Mouse (Mus musculus): ENCODE results near the gene Igsf9. TPM values are rescaled to one million over a fixed set of nuclear protein-coding genes. Genes with fewer than 3 reads are reported as not detected.

Gene Igsf9
- total and polyA plus RNA-seq, 3 experiments: 2.7 to 6.5 (median 6.0) TPM

DNA sequence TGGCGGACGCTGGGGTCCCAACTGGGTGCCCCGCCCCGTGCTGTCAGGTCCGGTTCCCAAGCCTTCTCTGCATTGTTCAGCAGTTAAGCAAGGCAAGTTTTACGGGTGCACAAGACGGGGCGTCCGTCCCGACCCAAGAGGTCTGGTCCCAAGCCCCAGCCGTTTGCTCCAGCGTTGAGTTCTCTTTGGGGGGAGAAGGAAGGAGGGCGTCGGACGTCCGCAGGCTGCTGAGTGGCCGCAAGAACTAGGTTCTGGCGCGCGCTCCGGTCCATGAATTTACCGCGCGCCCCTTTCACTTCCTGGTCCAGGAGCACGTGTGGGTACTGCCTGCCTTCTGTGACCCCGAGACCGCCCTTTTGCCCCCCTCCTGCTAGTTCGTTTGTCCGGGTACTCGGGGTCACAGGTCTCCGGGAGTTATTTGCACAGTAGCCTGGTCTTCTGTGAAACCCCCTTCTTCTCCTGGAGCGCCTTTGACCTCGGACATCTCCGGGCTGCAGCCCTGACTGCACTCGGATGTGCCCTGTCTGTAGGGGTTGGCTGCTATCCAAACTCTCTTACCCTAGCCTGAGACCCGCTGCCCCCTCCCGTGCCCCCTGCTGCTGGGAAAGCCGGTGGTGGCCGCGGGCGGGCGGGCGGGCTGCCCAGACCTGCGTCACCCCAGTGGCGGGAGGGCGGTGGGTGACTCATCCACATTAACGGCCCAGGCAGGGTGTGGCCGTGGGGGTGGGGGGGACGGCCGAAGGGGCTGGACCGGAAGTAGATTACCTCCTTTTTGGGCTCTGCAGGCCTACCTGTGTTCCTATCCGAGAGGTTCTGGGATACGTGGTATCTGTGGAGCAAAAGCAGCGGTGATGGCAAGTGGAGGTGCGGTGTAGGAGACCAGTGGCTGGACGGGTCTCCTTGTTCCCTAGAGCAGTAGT lies 19.1 kb downstream of the Igsf9 start:
- TF ChIP-seq ZC3H11A (IDR thresholded peaks at IDR 0.05; ENCODE audit: low read depth, low read length): no peak
- TF ChIP-seq ETS1 (conservative IDR thresholded peaks at IDR 0.05; ENCODE audit: low read depth, low read length): no peak; the same call in 1 of the 2 replicates
- TF ChIP-seq USF1 (IDR thresholded peaks at IDR 0.05; ENCODE audit: low read depth, low read length): no peak
- TF ChIP-seq SMC3 (IDR thresholded peaks at IDR 0.05; ENCODE audit: low read depth, low read length): 0 out of 2 replicates have a peak, but pooled peaks have one; percentile 1
- TF ChIP-seq CTCF (conservative IDR thresholded peaks at IDR 0.05 in 1 of 2, IDR thresholded peaks at IDR 0.05 in 1 of 2; ENCODE audit: low read depth in 2 of 2, low read length in 2 of 2): no peak
- TF ChIP-seq CHD2 (IDR thresholded peaks at IDR 0.05; ENCODE audit: low read length): peak; percentile 21; the same call in 1 of the 2 replicates
- no peak for TF ChIP-seq EP300 (IDR thresholded peaks at IDR 0.05; ENCODE audit: low read length)
- no peak for TF ChIP-seq MAFK (IDR thresholded peaks at IDR 0.05; ENCODE audit: insufficient replicate concordance, low read length)
- TF ChIP-seq MAX (IDR thresholded peaks at IDR 0.05; ENCODE audit: low read length): peak; percentile 88
- peak; percentile 67 for TF ChIP-seq BHLHE40 (IDR thresholded peaks at IDR 0.05; ENCODE audit: low read depth, low read length)
- no peak for TF ChIP-seq GABPA (IDR thresholded peaks at IDR 0.05; ENCODE audit: insufficient replicate concordance, low read depth, low read length)
- TF ChIP-seq IRF4 (IDR thresholded peaks at IDR 0.05; ENCODE audit: low read depth, low read length): peak; percentile 34
- TF ChIP-seq TCF12 (IDR thresholded peaks at IDR 0.05; ENCODE audit: low read depth, low read length): peak; percentile 28; the same call in 1 of the 2 replicates
- TF ChIP-seq ZNF384 (IDR thresholded peaks at IDR 0.05; ENCODE audit: low read depth, low read length): no peak
- peak; percentile 75 for TF ChIP-seq MXI1 (IDR thresholded peaks at IDR 0.05; ENCODE audit: low read depth, low read length)
- TF ChIP-seq POLR2AphosphoS2 (IDR thresholded peaks at IDR 0.05; ENCODE audit: low read depth, low read length): no peak
- TF ChIP-seq USF2 (conservative IDR thresholded peaks at IDR 0.05; ENCODE audit: low read depth, low read length): no peak
- TF ChIP-seq TBP (conservative IDR thresholded peaks at IDR 0.05; ENCODE audit: low read depth, low read length): no peak
- TF ChIP-seq RCOR1 (conservative IDR thresholded peaks at IDR 0.05; ENCODE audit: low read depth, low read length): 0 out of 2 replicates have a peak, but pooled peaks have one; percentile 15
- 0 out of 2 replicates have a peak, but pooled peaks have one; percentile 14 for TF ChIP-seq HCFC1 (IDR thresholded peaks at IDR 0.05; ENCODE audit: low read depth, low read length)
- TF ChIP-seq MAZ (IDR thresholded peaks at IDR 0.05; ENCODE audit: low read depth, low read length): no peak
- no peak for TF ChIP-seq KAT2A (IDR thresholded peaks at IDR 0.05; ENCODE audit: insufficient replicate concordance, low read length)
- no peak for TF ChIP-seq E2F4 (IDR thresholded peaks at IDR 0.05; ENCODE audit: insufficient replicate concordance, low read depth, low read length)
- TF ChIP-seq MEF2A (IDR thresholded peaks at IDR 0.05; ENCODE audit: borderline replicate concordance, low read depth, low read length): no peak
- peak; percentile 71 for TF ChIP-seq ELF1 (IDR thresholded peaks at IDR 0.05; ENCODE audit: low read depth, low read length)
- TF ChIP-seq SIN3A (IDR thresholded peaks at IDR 0.05; ENCODE audit: low read length): peak; percentile 33; the same call in 1 of the 2 replicates
- no peak for TF ChIP-seq ZKSCAN1 (IDR thresholded peaks at IDR 0.05; ENCODE audit: borderline replicate concordance, low read depth, low read length)
- no peak for TF ChIP-seq JUND (conservative IDR thresholded peaks at IDR 0.05; ENCODE audit: low read depth, low read length)
- 0 out of 2 replicates have a peak, but pooled peaks have one; percentile 8 for TF ChIP-seq NRF1 (IDR thresholded peaks at IDR 0.05; ENCODE audit: low read depth, low read length)
- TF ChIP-seq RAD21 (IDR thresholded peaks at IDR 0.05; ENCODE audit: low read depth, low read length): no peak
- TF ChIP-seq NELFE (IDR thresholded peaks at IDR 0.05; ENCODE audit: low read depth, low read length): peak; percentile 28; the same call in 1 of the 2 replicates
- no peak for TF ChIP-seq JUN (IDR thresholded peaks at IDR 0.05; ENCODE audit: insufficient read depth, low read depth, low read length)
- TF ChIP-seq MYC (IDR thresholded peaks at IDR 0.05; ENCODE audit: low read depth, low read length): peak; percentile 88
- no peak; the same call in 1 of the 2 replicates for TF ChIP-seq CHD1 (IDR thresholded peaks at IDR 0.05; ENCODE audit: low read depth, low read length)
- no peak for TF ChIP-seq PAX5 (IDR thresholded peaks at IDR 0.05; ENCODE audit: low read length)
- no peak; the same call in 1 of the 2 replicates for TF ChIP-seq ZMIZ1 (IDR thresholded peaks at IDR 0.05; ENCODE audit: low read depth, low read length)
- no peak for TF ChIP-seq UBTF (IDR thresholded peaks at IDR 0.05; ENCODE audit: low read depth, low read length)
- no peak for TF ChIP-seq POLR2A (IDR thresholded peaks at IDR 0.05; ENCODE audit: low read depth, low read length)
- H3K79me2 ChIP-seq (replicated peaks; ENCODE audit: control insufficient read depth, extremely low read depth, insufficient read depth, poor library complexity, severe bottlenecking): peaks cover 47% of the 10 kb centered on the region
- H3K4me2 ChIP-seq (ENCODE audit: insufficient read depth, low read depth, poor library complexity, severe bottlenecking): peak overlapping the region; percentile 92
- H3K4me3 ChIP-seq (replicated peaks in 1 of 3; ENCODE audit: low read depth in 2 of 3, low read length in 2 of 3, poor library complexity in 1 of 3): peak overlapping the region; percentile 88 to 98 (median 90)
- peaks cover 22 to 45% of the 10 kb centered on the region in 2 experiments for H3K4me1 ChIP-seq (ENCODE audit: control insufficient read depth in 1 of 2, insufficient read depth in 2 of 2)
- H3K9me3 ChIP-seq (replicated peaks; ENCODE audit: low read length): no peaks in the 10 kb centered on the region
- in situ Hi-C loops (cut with MboI; ENCODE audit: low pct_ligation_motif_present, low pct_unique_long_range_greater_than_20kb, low sequenced_read_pairs) (no loop called here), dilution Hi-C loops (cut with MboI; ENCODE audit: extremely low pct_ligation_motif_present, extremely low pct_unique_long_range_greater_than_20kb, low sequenced_read_pairs) (no loop called here)
- peak; percentile 73 for DNase-seq (ENCODE audit: extremely low read depth)
- no peaks in the 10 kb centered on the region for H3K27me3 ChIP-seq (replicated peaks)
- peak overlapping the region; percentile 72 for H3K27ac ChIP-seq (ENCODE audit: insufficient read depth, low read depth)
- peak overlapping the region; percentile 83 for H3K9ac ChIP-seq (ENCODE audit: insufficient read depth, low read depth)
- H3K36me3 ChIP-seq (replicated peaks in 1 of 2; ENCODE audit: control insufficient read depth in 1 of 2, insufficient read depth in 1 of 2, low read length in 1 of 2): peaks cover 16 to 65% of the 10 kb centered on the region in 2 experiments

Measured in CH12.LX (cell line).